Mouse (Mus musculus) thymus, postnatal 36 days (tissue): ENCODE measurements around the gene Zcchc17.
A peak's percentile ranks its signal among the peaks of the same experiment; 100 is the strongest.

Experiments used
- DNase-seq, 2 experiments: peaks; one replicate each; pipeline ENCODE4 v3.0.0; 2022; ENCODE audit warnings: mixed read lengths in 2 of 2

Zcchc17 gene

DNA sequence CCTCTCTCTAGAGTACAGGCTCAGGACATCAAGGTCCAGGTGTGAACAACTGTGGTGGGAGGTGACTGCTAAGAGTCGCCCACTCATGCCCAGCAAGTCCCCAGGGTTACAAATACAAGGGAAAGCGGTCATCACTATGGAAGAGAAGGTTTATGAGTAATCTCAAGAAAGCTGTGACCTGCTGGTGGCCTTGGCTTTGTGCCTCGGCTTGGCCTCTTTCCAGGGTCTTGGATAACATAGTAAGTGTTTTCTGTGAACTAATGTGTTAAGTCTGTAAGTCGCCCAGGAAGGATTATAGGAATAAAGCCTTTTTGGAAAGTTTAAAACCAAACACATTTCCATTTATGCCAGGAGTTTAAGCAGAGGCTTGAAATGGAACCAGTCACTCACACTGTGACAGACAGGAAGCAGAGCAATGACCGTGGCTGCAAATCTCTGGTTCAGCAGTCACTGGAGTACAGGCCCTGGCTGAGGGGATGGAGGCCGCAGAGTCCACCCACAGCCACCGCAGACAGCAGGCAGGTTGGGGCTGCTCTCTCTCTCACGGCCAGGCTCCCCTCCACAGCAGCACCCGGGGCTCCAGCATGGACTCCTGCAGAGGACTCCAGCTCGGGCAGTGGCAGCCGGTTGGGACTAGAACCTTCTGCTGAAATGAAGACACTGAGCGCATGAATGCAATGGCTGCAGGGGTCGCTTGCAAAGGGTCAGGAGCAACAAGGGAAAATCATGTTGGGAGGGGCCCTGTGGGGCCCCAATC, 43.8 kb downstream of the Zcchc17 start:
- DNase-seq: no peak

DNA sequence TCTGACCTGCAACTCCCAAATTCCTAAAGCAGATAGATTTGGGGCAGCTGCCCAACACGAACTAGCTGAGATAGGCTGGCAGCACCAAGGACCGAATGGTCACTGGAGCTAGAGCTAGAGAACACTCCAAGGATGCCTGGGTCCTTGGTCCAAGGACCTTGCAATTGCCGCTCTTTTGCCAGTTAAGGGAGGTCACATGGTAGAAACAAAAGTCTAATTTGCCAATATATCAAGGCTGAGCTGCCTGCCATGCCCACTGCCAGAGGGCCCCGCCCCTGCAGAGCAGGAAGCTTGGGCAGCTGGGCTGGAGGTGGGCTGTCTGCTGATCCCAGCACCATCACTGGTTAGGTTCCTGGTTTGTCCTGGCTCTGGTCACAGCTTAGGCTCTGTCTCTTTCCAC, 46.2 kb downstream of the Zcchc17 start:
- DNase-seq: no peak

DNA sequence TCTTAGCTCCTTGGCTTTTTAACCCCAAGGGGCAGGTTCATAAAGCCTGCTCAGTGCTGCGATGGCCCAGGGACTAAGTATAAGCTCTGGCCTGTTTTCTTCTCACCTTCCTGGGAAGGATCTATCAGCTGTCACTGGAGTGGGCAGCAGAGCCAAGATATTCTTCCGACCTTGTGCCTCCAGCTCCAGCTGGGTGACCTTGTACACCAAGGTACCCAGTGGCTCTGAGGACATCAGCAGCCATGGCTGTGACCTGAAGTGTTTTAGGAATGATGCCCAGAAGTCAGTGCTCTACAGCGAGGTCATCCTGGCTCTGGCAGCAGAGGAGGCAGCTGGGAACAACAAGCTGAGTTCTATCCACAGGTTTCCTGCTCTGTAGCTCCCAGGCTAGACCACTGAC, 47.2 kb downstream of the Zcchc17 start:
- DNase-seq: no peak

GRCm38 (mm10) chr4:130309254-130309653, 50.5 kb downstream of the Zcchc17 start:
- DNase-seq: no peak

GRCm38 (mm10) chr4:130308231-130309081, 51.3 kb downstream of the Zcchc17 start, which contains the start of the genes Fabp3 and Gm10570:
Fabp3 (plus strand) TSS chr4:130308595.
Gm10570 (minus strand) TSS chr4:130308674.
- DNase-seq: no peak

DNA sequence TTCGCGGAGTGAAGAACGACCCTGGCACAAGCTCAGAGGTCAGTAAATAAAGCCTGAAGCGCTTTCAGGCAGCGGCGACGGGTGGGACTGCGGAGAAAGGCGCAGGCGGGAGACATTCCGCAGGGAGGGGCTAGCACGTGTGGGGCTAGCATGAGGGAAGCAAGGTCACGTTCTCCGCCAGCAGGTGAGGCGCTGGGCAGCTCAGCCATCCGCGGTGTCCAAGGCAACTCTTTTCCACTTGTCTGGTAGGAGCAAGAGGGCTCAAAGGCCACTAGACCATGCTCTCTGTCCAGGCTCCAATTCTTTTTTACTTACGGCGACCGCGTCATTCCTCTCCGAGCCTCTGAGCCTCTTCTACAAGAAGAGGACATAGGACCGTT, 51.9 kb downstream of the Zcchc17 start:
- DNase-seq: no peak

- DNase-seq: no peak
Observed at GRCm38 (mm10) chr4:130306796-130307630, 52.7 kb downstream of the Zcchc17 start.

- DNase-seq: no peak
Observed at GRCm38 (mm10) chr4:130304746-130305145, 55.0 kb downstream of the Zcchc17 start.

DNA sequence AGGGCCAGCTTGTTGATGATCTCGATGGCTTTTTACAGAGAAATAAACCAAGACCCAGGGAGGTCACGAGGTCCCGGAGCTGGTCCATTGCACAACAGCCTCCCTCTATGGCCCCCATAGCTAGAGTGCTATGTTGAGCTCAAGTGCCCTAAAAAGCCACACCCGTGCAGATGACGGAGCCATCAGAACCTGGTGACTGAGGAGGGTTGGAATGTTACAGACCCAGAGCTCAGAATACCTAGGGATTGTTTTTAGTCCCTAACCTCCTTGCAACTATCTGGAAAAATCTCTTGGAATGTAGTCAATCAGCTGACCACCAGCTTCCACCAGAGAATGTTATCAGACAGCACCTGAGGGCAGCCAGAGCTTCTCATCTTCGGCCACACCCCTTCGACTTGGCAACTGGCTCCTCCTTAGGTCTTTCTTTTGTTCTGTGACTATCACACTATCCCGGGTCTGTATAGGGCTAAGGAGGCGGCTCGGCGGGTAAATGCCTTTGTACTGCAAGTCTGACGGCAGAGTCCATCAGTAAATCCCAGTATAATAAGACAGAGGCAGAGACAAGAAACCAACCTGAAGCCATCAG, 57.4 kb downstream of the Zcchc17 start:
- no peak for DNase-seq

DNA sequence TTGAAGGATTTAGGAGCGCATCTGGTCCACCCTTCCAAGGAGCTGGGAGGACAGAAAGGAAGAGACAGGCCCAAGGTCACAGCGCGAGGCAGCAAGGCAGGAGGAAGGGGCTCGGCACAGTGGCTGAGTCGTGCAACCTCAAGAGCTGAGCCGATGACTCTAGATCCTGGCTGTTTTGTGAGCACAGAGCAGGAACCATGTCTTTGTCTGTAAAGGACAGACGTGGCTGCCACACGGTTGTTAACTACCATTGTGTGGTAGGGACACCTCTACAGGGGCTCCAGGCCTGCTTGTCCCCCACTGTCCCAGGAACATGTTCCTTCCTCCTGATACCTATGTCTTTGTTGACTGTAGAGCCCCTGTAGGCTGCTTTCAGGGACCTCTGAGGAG, 60.1 kb downstream of the Zcchc17 start:
- DNase-seq: no peak

DNA sequence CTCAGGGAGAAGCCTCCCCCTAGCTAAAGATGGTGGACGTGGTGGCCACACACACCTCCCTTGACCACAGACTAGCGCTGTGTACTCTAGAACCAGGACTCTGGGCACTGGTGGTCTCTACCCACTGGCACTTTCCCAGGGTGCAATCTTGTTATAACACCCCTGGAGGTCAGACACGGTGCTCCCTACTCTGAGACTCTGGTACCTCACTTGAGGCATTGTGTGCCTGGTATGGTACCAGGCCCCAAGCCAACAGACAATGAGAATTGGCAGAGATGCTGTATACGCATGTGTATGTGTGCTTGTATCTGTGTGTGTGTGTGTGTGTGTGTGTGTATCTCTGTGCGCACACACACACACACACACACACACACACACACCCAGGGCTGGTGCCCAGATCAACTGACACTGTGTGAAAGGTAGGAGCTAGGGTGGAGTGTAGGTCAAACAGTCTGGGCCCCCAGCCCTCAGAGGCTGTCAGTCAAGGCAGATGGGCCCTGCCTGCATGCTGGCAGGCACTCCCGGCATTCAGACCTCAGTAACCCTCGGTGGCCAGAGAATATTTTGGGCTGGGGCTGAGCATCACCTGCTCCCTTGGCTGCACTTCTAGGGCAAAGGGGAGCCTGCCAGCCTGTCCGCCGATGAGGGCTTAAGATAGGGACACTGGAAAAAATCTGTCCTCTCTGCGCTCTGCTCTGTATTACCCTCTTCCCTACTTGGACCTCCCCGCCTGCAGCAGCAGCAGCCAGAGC, 60.7 kb downstream of the Zcchc17 start:
- DNase-seq: no peak

- DNase-seq: no peak
Observed at GRCm38 (mm10) chr4:130297123-130297529, 62.6 kb downstream of the Zcchc17 start.

DNA sequence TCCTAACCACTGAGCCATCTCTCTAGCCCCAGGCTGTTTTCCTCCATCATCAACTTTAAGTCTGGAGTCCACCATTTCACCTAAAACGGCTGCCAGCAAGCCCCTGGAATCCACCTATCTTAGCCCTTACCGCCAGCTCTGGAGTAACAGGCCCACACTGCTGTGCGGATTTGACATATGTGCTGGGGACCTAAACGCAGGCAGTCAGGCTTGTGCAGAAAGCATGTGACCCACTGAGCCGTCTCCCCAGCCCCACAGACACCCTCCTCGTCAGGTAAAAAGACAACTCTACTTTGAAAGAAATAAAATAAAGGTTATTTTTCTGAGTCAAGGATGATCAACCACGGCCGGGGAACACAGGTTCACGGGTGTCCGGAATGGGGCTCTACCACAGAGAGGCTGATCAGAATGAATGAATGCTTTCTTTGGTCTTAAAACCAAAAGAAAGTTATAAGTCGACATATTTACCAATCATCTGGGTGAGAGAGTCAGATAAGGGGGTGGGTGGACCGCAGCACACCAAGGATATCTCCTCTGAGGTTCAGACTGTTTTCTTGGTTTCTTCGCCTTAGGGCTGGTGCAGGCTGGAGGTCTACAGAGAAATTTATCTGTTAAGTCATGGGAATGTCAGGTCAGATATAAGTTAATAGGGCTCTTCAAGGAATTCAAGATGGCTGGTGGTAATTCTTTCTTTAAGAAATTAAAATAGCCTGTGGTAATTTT, 63.3 kb downstream of the Zcchc17 start:
- DNase-seq: no peak

DNA sequence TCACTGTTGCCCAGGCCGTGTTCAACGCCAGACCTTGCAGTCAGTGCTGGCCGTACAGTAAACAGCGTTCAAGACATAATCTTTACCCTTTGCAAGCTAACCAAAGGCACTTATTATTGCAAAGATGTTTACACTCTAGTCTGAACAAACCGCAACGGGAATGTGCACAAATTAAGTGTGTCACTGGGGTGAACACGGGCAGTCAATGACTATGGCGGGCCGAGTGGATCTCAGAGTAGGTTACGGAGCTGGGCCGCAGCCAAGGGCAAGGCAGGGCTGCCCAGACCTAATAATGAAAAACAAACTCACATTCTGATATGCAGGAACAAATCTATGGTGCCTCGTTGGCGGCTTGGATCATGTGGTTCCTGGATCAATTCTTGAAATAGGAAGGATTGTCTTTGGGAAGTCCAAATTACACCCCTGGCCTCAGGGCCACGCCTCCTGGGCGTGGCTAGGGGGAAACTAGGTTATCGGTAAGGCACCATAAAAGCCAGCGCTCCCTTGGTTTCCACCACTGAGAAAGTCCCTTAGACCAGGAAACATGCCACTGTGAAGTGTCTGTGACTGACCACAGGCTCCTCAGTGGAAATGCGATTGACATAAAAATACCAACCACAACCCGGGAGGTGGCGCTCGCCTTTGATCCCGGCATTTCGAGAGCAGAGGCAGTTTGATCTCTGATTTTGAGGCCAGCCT, 64.5 kb downstream of the Zcchc17 start:
- DNase-seq: no peak

- DNase-seq: no peak
Observed at GRCm38 (mm10) chr4:130294513-130294912, 65.2 kb downstream of the Zcchc17 start.

GRCm38 (mm10) chr4:130292271-130292670, 67.5 kb downstream of the Zcchc17 start:
- DNase-seq: peak; percentile 41 to 63

GRCm38 (mm10) chr4:130289824-130290223, 69.9 kb downstream of the Zcchc17 start:
- DNase-seq: no peak

DNA sequence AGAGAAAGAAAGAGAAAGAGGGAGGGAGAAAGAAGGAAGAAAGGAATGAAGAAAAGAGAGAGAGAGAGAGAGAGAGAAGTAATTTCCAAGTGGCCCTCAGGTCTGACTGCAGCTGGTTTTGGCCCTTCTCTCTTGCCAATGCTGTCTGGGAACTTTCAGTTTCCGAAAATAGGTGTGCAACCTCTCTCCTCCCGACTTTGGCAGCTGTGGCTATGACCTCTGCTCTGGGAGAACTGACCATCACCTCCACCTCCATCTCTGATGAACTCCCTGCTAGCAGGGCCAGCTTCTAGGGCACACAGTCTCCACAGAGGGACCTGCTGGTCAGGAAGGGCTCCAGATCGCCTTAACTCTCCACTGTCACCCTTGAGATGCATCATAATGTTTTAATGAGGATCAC, 73.2 kb downstream of the Zcchc17 start:
- no peak for DNase-seq

DNA sequence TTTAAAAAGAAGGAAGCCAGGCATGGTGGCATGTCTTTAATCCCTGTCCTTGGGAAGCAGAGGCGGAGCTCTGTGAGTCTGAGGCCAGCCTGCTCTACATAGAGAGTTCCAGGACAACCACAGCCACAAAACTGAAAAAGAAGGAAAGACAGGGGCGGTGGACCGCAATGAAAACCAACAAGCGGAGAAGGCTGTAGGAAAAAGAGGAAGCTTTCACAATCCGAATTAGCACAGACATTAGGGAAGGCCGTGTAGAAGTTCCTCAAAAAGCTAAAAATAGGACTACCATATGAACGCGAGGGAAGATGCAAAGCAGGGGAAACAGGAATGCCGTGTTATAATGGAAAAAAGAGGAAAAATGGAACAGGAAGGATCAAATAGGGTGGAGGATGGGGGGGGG, 75.9 kb downstream of the Zcchc17 start:
- DNase-seq: no peak

DNA sequence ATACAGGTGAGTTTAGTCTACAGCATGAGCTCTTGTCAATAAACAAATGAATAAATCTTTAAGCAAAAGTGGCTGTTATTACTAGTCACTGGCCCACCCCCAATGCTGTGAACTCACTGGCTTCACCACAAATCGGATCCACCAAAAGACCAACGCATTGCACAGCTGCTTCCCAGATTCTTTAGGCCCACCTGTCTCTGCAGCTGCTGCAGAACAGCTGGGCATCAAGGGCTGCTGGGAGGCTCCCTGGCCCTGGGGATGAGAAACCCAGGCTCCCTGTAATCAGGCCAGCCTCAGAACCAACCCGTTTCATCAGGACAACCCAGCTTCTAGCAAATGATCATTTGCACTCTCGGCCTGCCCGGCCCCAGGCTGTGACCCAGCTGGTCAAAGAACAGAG, 76.9 kb downstream of the Zcchc17 start:
- DNase-seq: no peak

GRCm38 (mm10) chr4:130279105-130279504, 80.6 kb downstream of the Zcchc17 start, which contains the start of gene Serinc2:
Serinc2 (minus strand) TSS chr4:130279205.
- DNase-seq: no peak
